Mouse (Mus musculus): ENCODE data around the gene Lgi1.

The Lgi1 gene

GRCm38 (mm10) chr19:38325029-38325398 is 60.7 kb downstream of the Lgi1 start:
- in situ Hi-C loops (cut with MboI, MseI) = no loop called here

- in situ Hi-C loops (cut with MboI, MseI) = no loop called here
These were observed 61.5 kb downstream of the Lgi1 start for GRCm38 (mm10) chr19:38325854-38326253.

- in situ Hi-C loops (cut with MboI, MseI) = no loop called here
These were observed 62.7 kb downstream of the Lgi1 start for GRCm38 (mm10) chr19:38327002-38327401.

GRCm38 (mm10) chr19:38328010-38328409 is 63.7 kb downstream of the Lgi1 start:
- in situ Hi-C loops (cut with MboI, MseI) = no loop called here

GRCm38 (mm10) chr19:38329257-38329656 is 64.9 kb downstream of the Lgi1 start:
- in situ Hi-C loops (cut with MboI, MseI) = no loop called here

- in situ Hi-C loops (cut with MboI, MseI) = no loop called here
These were observed 66.7 kb downstream of the Lgi1 start for GRCm38 (mm10) chr19:38331072-38331471.

GRCm38 (mm10) chr19:38332245-38332644 is 67.9 kb downstream of the Lgi1 start:
- in situ Hi-C loops (cut with MboI, MseI) = no loop called here

- in situ Hi-C loops (cut with MboI, MseI) = no loop called here
These were observed 68.5 kb downstream of the Lgi1 start for GRCm38 (mm10) chr19:38332820-38333219.

GRCm38 (mm10) chr19:38336553-38336952 is 72.2 kb downstream of the Lgi1 start:
- in situ Hi-C loops (cut with MboI, MseI) = no loop called here

- in situ Hi-C loops (cut with MboI, MseI) = no loop called here
These were observed 73.0 kb downstream of the Lgi1 start for GRCm38 (mm10) chr19:38337332-38337731.

- in situ Hi-C loops (cut with MboI, MseI) = no loop called here
These were observed 75.4 kb downstream of the Lgi1 start for GRCm38 (mm10) chr19:38339734-38340133.

- in situ Hi-C loops (cut with MboI, MseI) = no loop called here
These were observed 78.9 kb downstream of the Lgi1 start for GRCm38 (mm10) chr19:38343246-38343645.

- in situ Hi-C loops (cut with MboI, MseI) = no loop called here
These were observed 84.1 kb downstream of the Lgi1 start for GRCm38 (mm10) chr19:38348271-38349012.

- in situ Hi-C loops (cut with MboI, MseI) = no loop called here
These were observed 84.6 kb downstream of the Lgi1 start for GRCm38 (mm10) chr19:38349013-38349341.

- in situ Hi-C loops (cut with MboI, MseI) = loop anchor here (5.0 to 10.0 kb wide), 2 partner anchors 86 to 399 kb away; partner anchors contain the start of gene Lgi1
These were observed 86.9 kb downstream of the Lgi1 start for GRCm38 (mm10) chr19:38351202-38351601.

GRCm38 (mm10) chr19:38351728-38352127 is 87.4 kb downstream of the Lgi1 start:
- in situ Hi-C loops (cut with MboI, MseI) = loop anchor here (5.0 to 10.0 kb wide), 2 partner anchors 87 to 399 kb away; partner anchors contain the start of gene Lgi1

GRCm38 (mm10) chr19:38352495-38353130 is 88.3 kb downstream of the Lgi1 start:
- in situ Hi-C loops (cut with MboI, MseI) = loop anchor here (5.0 to 10.0 kb wide), 2 partner anchors 88 to 400 kb away; partner anchors contain the start of gene Lgi1

GRCm38 (mm10) chr19:38354279-38354678 is 89.9 kb downstream of the Lgi1 start:
- in situ Hi-C loops (cut with MboI, MseI) = loop anchor here (5.0 to 10.0 kb wide), 2 partner anchors 89 to 402 kb away; partner anchors contain the start of gene Lgi1

- in situ Hi-C loops (cut with MboI, MseI) = loop anchor here (5.0 to 10.0 kb wide), 3 partner anchors 72 to 403 kb away; partner anchors contain the start of gene Lgi1
These were observed 90.6 kb downstream of the Lgi1 start for GRCm38 (mm10) chr19:38354819-38355360.

- in situ Hi-C loops (cut with MboI, MseI) = loop anchor here (5.0 to 10.0 kb wide), 2 partner anchors 71 to 92 kb away; partner anchors contain the start of gene Lgi1
These were observed 92.0 kb downstream of the Lgi1 start for GRCm38 (mm10) chr19:38356211-38356828.

GRCm38 (mm10) chr19:38357956-38358623 is 93.8 kb downstream of the Lgi1 start:
- in situ Hi-C loops (cut with MboI, MseI) = loop anchor here (5.0 to 10.0 kb wide), 2 partner anchors 69 to 93 kb away; partner anchors contain the start of gene Lgi1
